Mouse (Mus musculus): ENCODE data around the gene Unc45b. TPM values are rescaled to one million over a fixed set of nuclear protein-coding genes. Genes with fewer than 3 reads are reported as not detected.

The Unc45b gene
- 1.9 and 2.0 TPM in 2 replicates for polyA plus RNA-seq (2015; fragmentation: Nextera tagmentation; extraction: Ambion mirVana)

GRCm38 (mm10) chr11:82910250-82910649 lies at the start of gene Unc45b:
Gene Unc45b, plus strand, starts transcription at chr11:82910550.

GRCm38 (mm10) chr11:82871031-82871446 lies 39.3 kb upstream of the Unc45b start, which contains the start of gene Rffl:
Gene Rffl, minus strand, starts transcription at chr11:82871210.

GRCm38 (mm10) chr11:82890342-82890762 lies 20.0 kb upstream of the Unc45b start, which contains the start of gene Rad51d:
Gene Rad51d, minus strand, starts transcription at chr11:82890614.

GRCm38 (mm10) chr11:82891936-82892335 lies 18.4 kb upstream of the Unc45b start, which contains the start of gene Fndc8:
Gene Fndc8, plus strand, starts transcription at chr11:82892124.

GRCm38 (mm10) chr11:82907651-82908607 lies 2.4 kb upstream of the Unc45b start, which contains the start of gene Nle1:
Gene Nle1, minus strand, starts transcription at chr11:82908411.

GRCm38 (mm10) chr11:82950736-82951481 lies 40.6 kb downstream of the Unc45b start, which contains the start of gene Slfn5:
Gene Slfn5, plus strand, starts transcription at chr11:82951349.

GRCm38 (mm10) chr11:82991469-82992166 lies 81.3 kb downstream of the Unc45b start, which contains the start of gene Slfn9:
Gene Slfn9, minus strand, starts transcription at chr11:82991830.

Small RNA genes within 50 kb of the gene (microRNA-seq; reads per million reads assigned to microRNA genes)
- gene Mir7679, result not detected

Other genes starting within 250 kb of the Unc45b start
- gene Cct6b, start 146.2 kb upstream of the Unc45b start, polyA plus RNA-seq (2015; fragmentation: Nextera tagmentation; extraction: Ambion mirVana), result 0.13 and 0.32 TPM in 2 replicates
- 20.6 and 21.0 TPM in 2 replicates for gene Zfp830, start 146.2 kb upstream of the Unc45b start, polyA plus RNA-seq (2015; fragmentation: Nextera tagmentation; extraction: Ambion mirVana)
- 10.6 and 11.6 TPM in 2 replicates for gene Lig3, start 129.4 kb upstream of the Unc45b start, polyA plus RNA-seq (2015; fragmentation: Nextera tagmentation; extraction: Ambion mirVana)
- gene Rffl, start 39.3 kb upstream of the Unc45b start, polyA plus RNA-seq (2015; fragmentation: Nextera tagmentation; extraction: Ambion mirVana), result 3.2 and 4.4 TPM in 2 replicates
- 10.1 and 10.7 TPM in 2 replicates for gene Rad51d, start 19.9 kb upstream of the Unc45b start, polyA plus RNA-seq (2015; fragmentation: Nextera tagmentation; extraction: Ambion mirVana)
- 0.18 and 0.51 TPM in 2 replicates for gene Fndc8, start 18.4 kb upstream of the Unc45b start, polyA plus RNA-seq (2015; fragmentation: Nextera tagmentation; extraction: Ambion mirVana)
- 24.9 and 25.3 TPM in 2 replicates for gene Nle1, start 2.1 kb upstream of the Unc45b start, polyA plus RNA-seq (2015; fragmentation: Nextera tagmentation; extraction: Ambion mirVana)
- 2.7 and 3.5 TPM in 2 replicates for gene Slfn5, start 40.8 kb downstream of the Unc45b start, polyA plus RNA-seq (2015; fragmentation: Nextera tagmentation; extraction: Ambion mirVana)
- 1.3 and 1.7 TPM in 2 replicates for gene Slfn9, start 81.3 kb downstream of the Unc45b start, polyA plus RNA-seq (2015; fragmentation: Nextera tagmentation; extraction: Ambion mirVana)
- gene Slfn8, start 110.3 kb downstream of the Unc45b start, polyA plus RNA-seq (2015; fragmentation: Nextera tagmentation; extraction: Ambion mirVana), result 0.31 and 0.41 TPM in 2 replicates
- gene Slfn2, start 154.6 kb downstream of the Unc45b start, polyA plus RNA-seq (2015; fragmentation: Nextera tagmentation; extraction: Ambion mirVana), result 3.1 and 3.2 TPM in 2 replicates
- gene Slfn1, start 206.3 kb downstream of the Unc45b start, polyA plus RNA-seq (2015; fragmentation: Nextera tagmentation; extraction: Ambion mirVana), result 0.13 TPM in 1 of 2 replicates, not detected in the other

Measured in neural tube, postnatal 0 days (tissue).